Mouse (Mus musculus) stomach, postnatal 0 days (tissue): ENCODE data around the gene Rftn1. TPM values are rescaled to one million over a fixed set of nuclear protein-coding genes. Genes with fewer than 3 reads are reported as not detected.

Source experiments
- ATAC-seq: fragments of 200-750 bp; cut with Nextera tagmentation; 2 replicates; pipeline ENCODE4 v1.8.0; 2017; ENCODE audit not compliant: low FRiP score, low TSS enrichment
- DNase-seq: peaks from one replicate; pipeline ENCODE4 v3.0.0-alpha.2; 2016; ENCODE audit warnings: low spot score
- H3K27ac ChIP-seq: fragments of 300-500 bp; sonication (generic); replicated peaks from 2 replicates; pipeline ENCODE4 v1.5.1; 2014; ENCODE audit warnings: mild to moderate bottlenecking, control low read depth
- H3K27me3 ChIP-seq: fragments of 300-500 bp; sonication (generic); 2 replicates; pipeline ENCODE4 v1.6.1; 2014; ENCODE audit warnings: low read length; ENCODE audit not compliant: control insufficient read depth, insufficient read depth
- H3K36me3 ChIP-seq: fragments of 300-500 bp; sonication (generic); 2 replicates; pipeline ENCODE4 v1.6.1; 2014; ENCODE audit warnings: low read length, mixed read lengths; ENCODE audit not compliant: control insufficient read depth, insufficient read depth
- H3K4me1 ChIP-seq: fragments of 300-500 bp; sonication (generic); replicated peaks from 2 replicates; pipeline ENCODE4 v1.6.1; 2014; ENCODE audit warnings: antibody characterized with exemption; ENCODE audit not compliant: control insufficient read depth, insufficient read depth
- H3K4me2 ChIP-seq: fragments of 300-500 bp; sonication (generic); replicated peaks from 2 replicates; pipeline ENCODE4 v1.6.1; 2014; ENCODE audit warnings: low read depth, mild to moderate bottlenecking, control low read depth, moderate library complexity
- H3K4me3 ChIP-seq: fragments of 300-500 bp; sonication (generic); 2 replicates; pipeline ENCODE4 v1.5.1; 2014; ENCODE audit warnings: low read depth, low read length, control low read depth
- H3K9ac ChIP-seq: fragments of 300-500 bp; sonication (generic); 2 replicates; pipeline ENCODE4 v1.6.1; 2014; ENCODE audit warnings: mild to moderate bottlenecking, low read length, control low read depth, mixed read lengths
- H3K9me3 ChIP-seq: fragments of 300-500 bp; sonication (generic); 2 replicates; pipeline ENCODE4 v1.6.1; 2016; ENCODE audit warnings: low read length; ENCODE audit not compliant: control insufficient read depth
- CTCF ChIP-seq: IDR thresholded peaks from 2 replicates; pipeline ENCODE4 v1.5.1; 2016; ENCODE audit warnings: antibody characterized with exemption, low read depth, mild to moderate bottlenecking, moderate library complexity
- EP300 ChIP-seq: optimal IDR thresholded peaks from 2 replicates; pipeline ENCODE3; 2016; ENCODE audit warnings: antibody characterized with exemption
- WGBS: fragments of 180-500 bp; shearing (Covaris S2); extraction: QIAGEN DNeasy Blood & Tissue Kit; methylation state at CpG from one replicate; pipeline ENCODE4 v1.1.7; 2014; 5-methylcytosine and 5-hydroxymethylcytosine counted together
- polyA plus RNA-seq: library from polyadenylated mRNA; unstranded; fragments of >200 nt; fragmentation: Nextera tagmentation; extraction: Ambion mirVana; gene quantifications from 2 replicates; pipeline ENCODE4 v1.2.1, GENCODE M21; 2015

The Rftn1 gene
- polyA plus RNA-seq, 1 experiment from 2014 or later = 7.1 TPM

DNA sequence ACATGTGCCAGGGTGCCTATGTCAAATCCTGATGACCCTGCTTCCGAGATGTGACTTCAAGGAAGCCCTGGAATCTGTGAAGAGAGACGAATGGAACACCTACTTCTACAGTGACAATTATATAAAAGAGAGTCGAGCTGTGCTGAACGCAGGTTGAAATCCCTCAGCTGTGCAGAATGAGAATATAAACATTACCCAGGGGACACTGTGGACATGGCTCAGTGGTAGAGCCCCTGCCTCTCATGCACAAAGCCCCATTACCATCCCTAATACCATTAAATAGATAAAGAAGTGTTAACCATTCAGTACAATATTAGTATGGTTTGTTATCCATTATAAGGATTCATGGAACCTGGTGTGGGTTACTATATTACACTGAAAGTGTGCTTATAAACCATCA, 7.2 kb downstream of the Rftn1 start:
- Histone ChIP-seq H3K9ac (no peak overlapping the region), H3K4me3 (no peak overlapping the region), H3K4me1 (no peaks in the 10 kb centered on the region), H3K4me2 (no peak overlapping the region), H3K36me3 (no peaks in the 10 kb centered on the region), H3K9me3 (no peaks in the 10 kb centered on the region), H3K27ac (no peak overlapping the region), H3K27me3 (no peaks in the 10 kb centered on the region)
- WGBS = 68% methylated on average over 4 of the region's 4 CpGs
- no peak for DNase-seq
- no peak for ATAC-seq
- no peak for TF ChIP-seq CTCF
- no peak for TF ChIP-seq EP300

- Histone ChIP-seq H3K4me1 (no peaks in the 10 kb centered on the region), H3K9me3 (no peaks in the 10 kb centered on the region), H3K27me3 (no peaks in the 10 kb centered on the region), H3K9ac (no peak overlapping the region), H3K36me3 (no peaks in the 10 kb centered on the region), H3K4me2 (no peak overlapping the region), H3K4me3 (no peak overlapping the region), H3K27ac (no peak overlapping the region)
- DNase-seq = no peak
- WGBS = 63% methylated on average over 3 of the region's 3 CpGs
- TF ChIP-seq CTCF (no peak), EP300 (no peak)
- ATAC-seq = no peak
Observed at GRCm38 (mm10) chr17:50182542-50182951, 7.9 kb downstream of the Rftn1 start.

DNA sequence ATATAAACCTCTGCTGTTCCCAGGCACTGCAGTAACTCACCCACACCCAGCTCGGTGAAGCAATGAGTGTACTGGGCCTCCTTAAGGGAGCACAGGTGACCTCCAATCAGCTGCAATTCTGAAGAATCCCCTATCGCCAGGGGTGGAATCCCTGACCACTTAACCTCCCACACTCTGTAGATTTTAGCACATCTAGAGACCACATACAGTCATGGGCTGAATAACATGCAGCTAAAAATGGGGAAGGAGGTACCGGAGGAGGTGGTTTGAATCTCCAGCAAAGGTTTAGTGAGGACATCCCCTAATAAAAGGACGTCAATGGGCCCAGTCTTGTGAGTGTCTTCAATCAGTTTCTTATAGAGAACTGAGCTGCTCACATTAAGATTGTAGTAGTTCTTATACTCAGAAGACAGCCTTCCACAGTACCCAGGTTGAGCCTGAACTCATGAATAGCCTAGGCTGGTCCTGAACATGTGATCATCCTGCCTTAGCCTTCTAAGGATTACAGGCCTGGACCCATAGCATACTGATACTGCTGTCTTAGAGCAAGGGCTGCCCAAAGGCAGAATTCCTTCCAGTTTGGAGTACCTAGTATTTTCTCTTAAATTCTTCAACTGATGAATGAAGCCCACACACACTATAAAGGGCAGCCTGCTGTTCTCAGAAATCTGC, 9.4 kb downstream of the Rftn1 start:
- ATAC-seq (no peak), DNase-seq (no peak)
- TF ChIP-seq CTCF = no peak
- TF ChIP-seq EP300 = no peak
- H3K4me3 ChIP-seq = no peak overlapping the region
- H3K27ac ChIP-seq = no peak overlapping the region
- no peak overlapping the region for H3K4me2 ChIP-seq
- H3K27me3 ChIP-seq = no peaks in the 10 kb centered on the region
- no peaks in the 10 kb centered on the region for H3K36me3 ChIP-seq
- WGBS = 87% methylated on average over 4 of the region's 4 CpGs
- H3K4me1 ChIP-seq = no peaks in the 10 kb centered on the region
- H3K9ac ChIP-seq = no peak overlapping the region
- H3K9me3 ChIP-seq = no peaks in the 10 kb centered on the region

GRCm38 (mm10) chr17:50173776-50174175, 16.7 kb downstream of the Rftn1 start:
- 80% methylated on average over 3 of the region's 3 CpGs for WGBS
- no peak overlapping the region for H3K4me3 ChIP-seq

GRCm38 (mm10) chr17:50173368-50173767, 17.1 kb downstream of the Rftn1 start:
- H3K9me3 ChIP-seq = no peaks in the 10 kb centered on the region
- no peaks in the 10 kb centered on the region for H3K36me3 ChIP-seq
- DNase-seq (no peak), ATAC-seq (no peak)
- no peak overlapping the region for H3K27ac ChIP-seq
- 89% methylated on average over 5 of the region's 5 CpGs for WGBS
- no peaks in the 10 kb centered on the region for H3K4me1 ChIP-seq
- TF ChIP-seq CTCF (no peak), EP300 (no peak)
- H3K4me3 ChIP-seq = no peak overlapping the region
- H3K27me3 ChIP-seq = no peaks in the 10 kb centered on the region
- no peak overlapping the region for H3K4me2 ChIP-seq
- no peak overlapping the region for H3K9ac ChIP-seq

More at GRCm38 (mm10) chr17:50173776-50174175, 16.7 kb downstream of the Rftn1 start:
- Histone ChIP-seq H3K9ac (no peak overlapping the region), H3K27ac (no peak overlapping the region), H3K36me3 (no peaks in the 10 kb centered on the region), H3K4me1 (no peaks in the 10 kb centered on the region), H3K27me3 (no peaks in the 10 kb centered on the region), H3K9me3 (no peaks in the 10 kb centered on the region), H3K4me2 (no peak overlapping the region)
- no peak for DNase-seq
- ATAC-seq = no peak
- no peak for TF ChIP-seq EP300

DNA sequence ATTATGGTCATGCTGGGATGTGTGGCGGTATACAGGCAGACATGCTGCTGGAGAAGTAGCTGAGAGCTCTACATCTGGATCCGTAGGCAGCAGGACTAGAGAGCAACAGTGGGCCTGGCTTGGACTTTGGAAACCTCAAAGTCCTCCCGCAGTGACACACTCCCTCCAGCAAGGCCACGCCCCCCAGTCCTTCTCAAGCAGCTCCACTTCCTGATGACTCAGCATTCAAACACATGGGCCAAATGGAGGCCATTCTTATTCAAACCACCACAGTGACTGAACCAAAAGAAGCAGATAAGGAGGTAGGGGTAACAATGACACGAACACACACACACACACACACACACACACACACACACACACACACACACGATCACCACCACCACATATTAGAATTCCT, 17.7 kb downstream of the Rftn1 start:
- DNase-seq (no peak), ATAC-seq (no peak)
- H3K9ac ChIP-seq = no peak overlapping the region
- TF ChIP-seq EP300 = no peak
- no peak for TF ChIP-seq CTCF
- H3K27me3 ChIP-seq = no peaks in the 10 kb centered on the region
- no peak overlapping the region for H3K27ac ChIP-seq
- H3K4me1 ChIP-seq = no peaks in the 10 kb centered on the region
- 96% methylated on average over 6 of the region's 6 CpGs for WGBS
- H3K36me3 ChIP-seq = no peaks in the 10 kb centered on the region
- H3K4me2 ChIP-seq = no peak overlapping the region
- H3K4me3 ChIP-seq = no peak overlapping the region
- H3K9me3 ChIP-seq = no peaks in the 10 kb centered on the region
